Comparison of ENCODE assay signal across 7 mouse cellular contexts in the genomic region with DNA sequence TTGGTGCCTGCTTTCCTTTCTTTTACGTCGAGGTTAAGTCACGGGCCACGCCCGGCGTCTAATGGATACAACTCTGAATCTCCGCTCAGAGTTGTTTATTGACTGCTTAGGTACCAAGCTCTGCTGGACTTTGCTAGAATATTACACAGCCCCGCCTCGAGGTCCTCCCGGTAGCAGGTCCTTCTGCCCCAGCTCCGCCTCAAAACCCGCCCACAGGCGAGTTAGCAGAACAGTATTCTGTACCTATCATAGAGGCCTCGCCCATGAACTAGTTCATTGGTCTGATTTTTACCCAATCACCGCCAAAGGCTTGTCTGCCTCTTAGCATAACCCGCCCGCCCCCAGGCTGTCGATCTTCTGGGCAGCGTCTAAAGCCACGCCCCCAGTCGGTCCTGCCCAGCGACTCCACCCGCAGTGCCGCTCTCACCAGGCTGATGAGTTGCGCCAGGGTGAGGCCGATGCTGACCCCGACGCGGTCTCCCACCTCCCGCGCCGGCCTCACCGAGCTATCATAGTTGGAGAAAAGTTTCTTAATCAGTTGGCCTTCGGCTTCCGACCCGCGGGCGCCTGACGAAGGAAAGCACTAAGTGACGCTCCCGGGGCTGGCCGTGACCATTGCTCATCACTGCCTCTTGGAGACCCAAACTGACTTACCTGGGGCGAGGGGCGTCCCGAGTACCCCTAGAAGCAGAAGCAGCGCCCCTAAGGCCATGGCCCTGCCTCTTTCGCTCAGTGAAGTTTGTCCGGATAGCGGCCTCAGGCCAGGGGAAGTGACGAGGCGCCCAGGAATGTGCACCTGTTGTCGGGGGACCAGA. TPM values are rescaled to one million over a fixed set of nuclear protein-coding genes. Genes with fewer than 3 reads are reported as not detected.
A peak's percentile ranks its signal among the peaks of the same experiment; 100 is the strongest.
DNase-seq lines count a peak whose midpoint lies in the region; ATAC-seq and TF ChIP-seq lines count a peak whose summit lies in the region.

TSS of gene Chrnb1 (minus strand) at position 776 of the 815 bp plus-strand sequence.

- DNase-seq in adrenal gland, postnatal 14 days: peak; percentile 97
- peak; percentile 93 for DNase-seq in embryonic facial prominence, embryonic 10.5 days (ENCODE audit: low spot score)
- DNase-seq in gonadal fat pad, adult 2 months (ENCODE audit: low read depth): peak; percentile 89
- peak; percentile 94 for DNase-seq in left cerebral cortex, postnatal 4 days
- DNase-seq in spleen, adult 18-20 months: peak; percentile 90 to 92

- TF ChIP-seq CTCF in intestine, postnatal 0 days (IDR thresholded peaks at IDR 0.05; ENCODE audit: low read depth): peak; percentile 30

- ATAC-seq in intestine, postnatal 0 days: peak; percentile 98
- peak; percentile 92 for ATAC-seq in midbrain, embryonic 12.5 days (ENCODE audit: low FRiP score, low read depth)

- 2% methylated on average over 52 of the region's 52 CpGs for WGBS in embryonic facial prominence, embryonic 10.5 days
- WGBS in intestine, postnatal 0 days: 1% methylated on average over 51 of the region's 52 CpGs
- 3% methylated on average over 52 of the region's 52 CpGs for WGBS in midbrain, embryonic 12.5 days

- H3K9ac ChIP-seq in intestine, postnatal 0 days (ENCODE audit: low read depth, low read length): peak within 1 kb of the TSS; percentile 31
- peak within 1 kb of the TSS; percentile 35; the same call in 1 of the 2 replicates for H3K9ac ChIP-seq in midbrain, embryonic 12.5 days (replicated peaks)

- peak within 1 kb of the TSS; percentile 64 for H3K4me3 ChIP-seq in embryonic facial prominence, embryonic 10.5 days
- H3K4me3 ChIP-seq in intestine, postnatal 0 days (ENCODE audit: low read depth, low read length): peak within 1 kb of the TSS; percentile 48
- peak within 1 kb of the TSS; percentile 43 for H3K4me3 ChIP-seq in midbrain, embryonic 12.5 days

- peak within 1 kb of the TSS; percentile 97 for H3K4me2 ChIP-seq in intestine, postnatal 0 days (replicated peaks; ENCODE audit: low read depth)
- H3K4me2 ChIP-seq in midbrain, embryonic 12.5 days (replicated peaks): peak within 1 kb of the TSS; percentile 74

- no peaks in the 10 kb centered on the region for H3K9me3 ChIP-seq in embryonic facial prominence, embryonic 10.5 days
- H3K9me3 ChIP-seq in intestine, postnatal 0 days (ENCODE audit: control insufficient read depth): no peaks in the 10 kb centered on the region
- no peaks in the 10 kb centered on the region for H3K9me3 ChIP-seq in midbrain, embryonic 12.5 days

- H3K4me1 ChIP-seq in embryonic facial prominence, embryonic 10.5 days: peaks cover 25% of the 10 kb centered on the region
- 0 out of 2 replicates have a peak, but pooled peaks cover 5% of the 10 kb centered on the region for H3K4me1 ChIP-seq in intestine, postnatal 0 days (replicated peaks; ENCODE audit: control insufficient read depth, insufficient read depth, low read length)
- peaks cover 26% of the 10 kb centered on the region for H3K4me1 ChIP-seq in midbrain, embryonic 12.5 days

- intact Hi-C loops in left cerebral cortex, postnatal 4 days (cut with DNase I): no loop called here

- H3K36me3 ChIP-seq in embryonic facial prominence, embryonic 10.5 days (replicated peaks): no peaks in the 10 kb centered on the region
- H3K36me3 ChIP-seq in intestine, postnatal 0 days (ENCODE audit: control insufficient read depth, insufficient read depth): no peaks in the 10 kb centered on the region
- no peaks in the 10 kb centered on the region for H3K36me3 ChIP-seq in midbrain, embryonic 12.5 days

- peaks cover 83% of the 10 kb centered on the region for H3K27me3 ChIP-seq in embryonic facial prominence, embryonic 10.5 days (replicated peaks; ENCODE audit: low read depth, poor library complexity, severe bottlenecking)
- H3K27me3 ChIP-seq in intestine, postnatal 0 days (replicated peaks; ENCODE audit: control insufficient read depth, insufficient read depth, low read length): peaks cover 3% of the 10 kb centered on the region; the same call in 1 of the 2 replicates
- H3K27me3 ChIP-seq in midbrain, embryonic 12.5 days: peaks cover 44% of the 10 kb centered on the region

- H3K27ac ChIP-seq in embryonic facial prominence, embryonic 10.5 days (replicated peaks): peak within 1 kb of the TSS; percentile 66
- no peak within 1 kb of the TSS for H3K27ac ChIP-seq in intestine, postnatal 0 days (ENCODE audit: low read depth, low read length)
- no peak within 1 kb of the TSS; the same call in 1 of the 2 replicates for H3K27ac ChIP-seq in midbrain, embryonic 12.5 days (replicated peaks)

RNA-seq across cellular contexts. Expression of gene Chrnb1, which starts in this region (rescaled TPM):
- total RNA-seq in adrenal gland, postnatal 14 days (2021): 2.4 and 3.2 TPM in 2 replicates
- polyA plus RNA-seq in embryonic facial prominence, embryonic 10.5 days (2016; fragmentation: Nextera tagmentation; extraction: Ambion mirVana): 1.4 and 2.3 TPM in 2 replicates
- polyA plus RNA-seq in gonadal fat pad, adult 2 months (2012; rRNA removed): 15.3 and 18.3 TPM in 2 replicates
- polyA plus RNA-seq in intestine, postnatal 0 days (2015; fragmentation: Nextera tagmentation; extraction: Ambion mirVana): 2.4 and 2.8 TPM in 2 replicates
- total RNA-seq in left cerebral cortex, postnatal 4 days (2021): 1 to 10 TPM in 1 of 2 experiments, under 1 TPM in 1; 0.48 to 1.5 TPM
- 1.3 and 1.7 TPM in 2 replicates for polyA plus RNA-seq in midbrain, embryonic 12.5 days (2016; fragmentation: Nextera tagmentation; extraction: Ambion mirVana)
